Mouse (Mus musculus) CH12.LX (cell line): ENCODE results near the gene Acsl3. TPM values are rescaled to one million over a fixed set of nuclear protein-coding genes. Genes with fewer than 3 reads are reported as not detected.

Experiments
- DNase-seq: peaks from one replicate; pipeline ENCODE4 v3.0.0-alpha.2; 2013; ENCODE audit errors: extremely low read depth
- H3K27ac ChIP-seq: 2 replicates; pipeline ENCODE4 v1.5.1; 2012; ENCODE audit warnings: low read depth, mild to moderate bottlenecking, control low read depth, moderate library complexity; ENCODE audit not compliant: insufficient read depth
- H3K27me3 ChIP-seq: replicated peaks from 2 replicates; pipeline ENCODE3; 2012; ENCODE audit warnings: inconsistent platforms
- H3K36me3 ChIP-seq, 2 experiments: replicated peaks in 1 of 2; 2 replicates each; pipeline versions ENCODE3 to v1.6.1; 2012; ENCODE audit warnings: inconsistent platforms in 1 of 2, low read length in 1 of 2, mild to moderate bottlenecking in 1 of 2, mixed read lengths in 1 of 2, moderate library complexity in 1 of 2; ENCODE audit not compliant: control insufficient read depth in 1 of 2, insufficient read depth in 1 of 2
- H3K4me1 ChIP-seq, 2 experiments: 2 replicates each; pipeline ENCODE4 v1.6.1; 2012; ENCODE audit warnings: inconsistent platforms in 1 of 2, moderate library complexity in 1 of 2; ENCODE audit not compliant: insufficient read depth in 2 of 2, control insufficient read depth in 1 of 2
- H3K4me2 ChIP-seq: 2 replicates; pipeline ENCODE4 v1.6.1; 2012; ENCODE audit warnings: low read depth, mild to moderate bottlenecking, control low read depth; ENCODE audit not compliant: poor library complexity, insufficient read depth, severe bottlenecking
- H3K4me3 ChIP-seq, 3 experiments: fragments of 150-350 bp in 1 of 3; sonication (generic) in 1 of 3; replicated peaks in 1 of 3; 2 replicates each; pipeline versions ENCODE3 to v1.5.1; 2011 to 2012; ENCODE audit warnings: low read depth in 2 of 3, low read length in 2 of 3, mild to moderate bottlenecking in 2 of 3, moderate library complexity in 2 of 3, control low read depth in 1 of 3, improper control_type of control experiment in 1 of 3, inconsistent platforms in 1 of 3, mixed read lengths in 1 of 3; ENCODE audit not compliant: poor library complexity in 1 of 3
- H3K79me2 ChIP-seq: replicated peaks from 2 replicates; pipeline ENCODE4 v1.6.1; 2012; ENCODE audit warnings: mild to moderate bottlenecking, moderate library complexity; ENCODE audit not compliant: control insufficient read depth, poor library complexity, insufficient read depth, severe bottlenecking; ENCODE audit errors: extremely low read depth
- H3K9ac ChIP-seq: 2 replicates; pipeline ENCODE4 v1.6.1; 2012; ENCODE audit warnings: low read depth, mild to moderate bottlenecking, control low read depth, moderate library complexity; ENCODE audit not compliant: insufficient read depth
- H3K9me3 ChIP-seq: replicated peaks from 2 replicates; pipeline ENCODE3; 2012; ENCODE audit warnings: low read length, inconsistent platforms, mixed read lengths
- CHD2 ChIP-seq: IDR thresholded peaks from 2 replicates; pipeline ENCODE4 v1.6.1; 2011; ENCODE audit warnings: low read length, improper control_type of control experiment
- CTCF ChIP-seq, 2 experiments: IDR thresholded peaks in 1 of 2; conservative IDR thresholded peaks in 1 of 2; 2 replicates each; pipeline ENCODE4 v1.5.1; 2011 to 2012; ENCODE audit warnings: low read depth in 2 of 2, low read length in 2 of 2, improper control_type of control experiment in 1 of 2, inconsistent platforms in 1 of 2, mild to moderate bottlenecking in 1 of 2, moderate library complexity in 1 of 2
- E2F4 ChIP-seq: IDR thresholded peaks from 2 replicates; pipeline ENCODE4 v1.6.1; 2011; ENCODE audit warnings: low read depth, low read length, improper control_type of control experiment; ENCODE audit not compliant: insufficient replicate concordance
- ELF1 ChIP-seq: IDR thresholded peaks from 2 replicates; pipeline ENCODE4 v1.6.1; 2014; ENCODE audit warnings: low read depth, mild to moderate bottlenecking, inconsistent platforms, low read length, improper control_type of control experiment
- ETS1 ChIP-seq: conservative IDR thresholded peaks from 2 replicates; pipeline ENCODE4 v1.6.1; 2012; ENCODE audit warnings: low read depth, mild to moderate bottlenecking, inconsistent platforms, low read length, improper control_type of control experiment, moderate library complexity
- GABPA ChIP-seq: IDR thresholded peaks from 2 replicates; pipeline ENCODE4 v1.6.1; 2012; ENCODE audit warnings: low read depth, low read length, improper control_type of control experiment, inconsistent platforms; ENCODE audit not compliant: insufficient replicate concordance
- JUN ChIP-seq: IDR thresholded peaks from 2 replicates; pipeline ENCODE4 v1.6.1; 2011; ENCODE audit warnings: low read depth, mild to moderate bottlenecking, low read length, improper control_type of control experiment, moderate library complexity; ENCODE audit not compliant: insufficient read depth
- JUND ChIP-seq: conservative IDR thresholded peaks from 2 replicates; pipeline ENCODE4 v1.6.1; 2011; ENCODE audit warnings: low read depth, low read length, improper control_type of control experiment
- KAT2A ChIP-seq: IDR thresholded peaks from 2 replicates; pipeline ENCODE4 v1.6.1; 2012; ENCODE audit warnings: low read length, improper control_type of control experiment, inconsistent platforms; ENCODE audit not compliant: insufficient replicate concordance
- MAX ChIP-seq: IDR thresholded peaks from 2 replicates; pipeline ENCODE4 v1.6.1; 2011; ENCODE audit warnings: low read length, improper control_type of control experiment
- MAZ ChIP-seq: IDR thresholded peaks from 2 replicates; pipeline ENCODE4 v1.6.1; 2012; ENCODE audit warnings: low read depth, mild to moderate bottlenecking, inconsistent platforms, low read length, improper control_type of control experiment, moderate library complexity
- MEF2A ChIP-seq: IDR thresholded peaks from 2 replicates; pipeline ENCODE4 v1.6.1; 2014; ENCODE audit warnings: low read depth, mild to moderate bottlenecking, inconsistent platforms, low read length, improper control_type of control experiment, borderline replicate concordance
- MXI1 ChIP-seq: IDR thresholded peaks from 2 replicates; pipeline ENCODE4 v1.6.1; 2011; ENCODE audit warnings: mild to moderate bottlenecking, low read depth, low read length, improper control_type of control experiment
- NELFE ChIP-seq: IDR thresholded peaks from 2 replicates; pipeline ENCODE4 v1.6.1; 2011; ENCODE audit warnings: low read depth, low read length, improper control_type of control experiment
- PAX5 ChIP-seq: IDR thresholded peaks from 2 replicates; pipeline ENCODE4 v1.6.1; 2012; ENCODE audit warnings: low read length, inconsistent platforms, mixed read lengths
- POLR2AphosphoS2 ChIP-seq: IDR thresholded peaks from 2 replicates; pipeline ENCODE4 v1.6.1; 2011; ENCODE audit warnings: low read depth, low read length, improper control_type of control experiment
- SMC3 ChIP-seq: IDR thresholded peaks from 2 replicates; pipeline ENCODE4 v1.6.1; 2011; ENCODE audit warnings: low read depth, low read length, improper control_type of control experiment
- TCF12 ChIP-seq: IDR thresholded peaks from 2 replicates; pipeline ENCODE4 v1.6.1; 2014; ENCODE audit warnings: low read depth, mild to moderate bottlenecking, inconsistent platforms, low read length, improper control_type of control experiment
- UBTF ChIP-seq: IDR thresholded peaks from 2 replicates; pipeline ENCODE4 v1.6.1; 2012; ENCODE audit warnings: low read depth, mild to moderate bottlenecking, inconsistent platforms, low read length, improper control_type of control experiment, moderate library complexity
- USF2 ChIP-seq: conservative IDR thresholded peaks from 2 replicates; pipeline ENCODE4 v1.6.1; 2011; ENCODE audit warnings: low read depth, low read length, improper control_type of control experiment
- ZC3H11A ChIP-seq: IDR thresholded peaks from 2 replicates; pipeline ENCODE4 v1.6.1; 2012; ENCODE audit warnings: low read depth, mild to moderate bottlenecking, inconsistent platforms, low read length, improper control_type of control experiment
- dilution Hi-C: fragments of 300-500 bp; cut with MboI; formaldehyde crosslinking; loops from 2 replicates; pipeline ENCODE4 v1.14.3; 2020; ENCODE audit warnings: low sequenced_read_pairs; ENCODE audit not compliant: extremely low pct_unique_long_range_greater_than_20kb, extremely low pct_ligation_motif_present
- in situ Hi-C: fragments of 300-500 bp; cut with MboI; formaldehyde crosslinking; loops from 3 replicates; pipeline ENCODE4 v1.14.3; 2019; ENCODE audit warnings: low sequenced_read_pairs, low pct_ligation_motif_present, low pct_unique_long_range_greater_than_20kb, mixed read lengths
- polyA plus RNA-seq: library from polyadenylated mRNA; unstranded; fragments of >175 nt; gene quantifications from 2 replicates; pipeline ENCODE4 v1.2.1, GENCODE M21; 2012; ENCODE audit warnings: low read depth; ENCODE audit not compliant: insufficient read length
- total RNA-seq, 2 experiments: library from RNA; depleted of rRNA; stranded (reverse); fragments of 300-350 nt in 1 of 2; fragments of >200 nt in 1 of 2; gene quantifications; 2 replicates each; pipeline ENCODE4 v1.2.3; 2012 to 2014

Gene Acsl3
- total and polyA plus RNA-seq, 3 experiments: 19.0 to 57.5 (median 25.3) TPM

- Histone ChIP-seq H3K27ac (no peak overlapping the region), H3K4me3 (no peak overlapping the region), H3K27me3 (no peaks in the 10 kb centered on the region), H3K9ac (no peak overlapping the region)
- no peak for TF ChIP-seq JUN
- no peak for TF ChIP-seq ETS1
- TF ChIP-seq KAT2A: no peak
- TF ChIP-seq USF2: no peak
- no peak for TF ChIP-seq POLR2AphosphoS2
- no peak for TF ChIP-seq ZC3H11A
- TF ChIP-seq MXI1: no peak
- no peak for TF ChIP-seq JUND
- no peak for TF ChIP-seq TCF12
- no peak for TF ChIP-seq GABPA
- no peak for TF ChIP-seq SMC3
- no peak for TF ChIP-seq NELFE
- TF ChIP-seq E2F4: no peak
- no peak for TF ChIP-seq MEF2A
- no peak for TF ChIP-seq MAX
- TF ChIP-seq CHD2: no peak
- no peak for TF ChIP-seq ELF1
- TF ChIP-seq UBTF: no peak
- TF ChIP-seq MAZ: no peak
- no peak for TF ChIP-seq PAX5
- TF ChIP-seq, all 38 proteins: peak for 0
- H3K79me2 ChIP-seq: no peaks in the 10 kb centered on the region
- no peaks in the 10 kb centered on the region for H3K9me3 ChIP-seq
- no peaks in the 10 kb centered on the region for H3K4me1 ChIP-seq
- no peak overlapping the region for H3K4me2 ChIP-seq
- in situ Hi-C loops (loop anchor here (25.0 kb wide), 1 partner anchor 950 kb away; no protein-coding TSS in a partner anchor), dilution Hi-C loops (no loop called here)
- H3K36me3 ChIP-seq: no peaks in the 10 kb centered on the region
- DNase-seq: no peak
Observed at GRCm38 (mm10) chr1:78737646-78738045, 80.0 kb downstream of the Acsl3 start.

GRCm38 (mm10) chr1:78740676-78741075 is 83.1 kb downstream of the Acsl3 start:
- no peaks in the 10 kb centered on the region for H3K36me3 ChIP-seq
- H3K4me2 ChIP-seq: no peak overlapping the region
- no peak for DNase-seq
- no peak for TF ChIP-seq CTCF (conservative IDR thresholded peaks at IDR 0.05 in 1 of 2, IDR thresholded peaks at IDR 0.05 in 1 of 2; ENCODE audit: low read depth in 2 of 2, low read length in 2 of 2)
- in situ Hi-C loops (loop anchor here (25.0 kb wide), 1 partner anchor 947 kb away; no protein-coding TSS in a partner anchor), dilution Hi-C loops (no loop called here)
- no peak overlapping the region for H3K27ac ChIP-seq
- H3K9ac ChIP-seq: no peak overlapping the region
- H3K9me3 ChIP-seq: no peaks in the 10 kb centered on the region
- no peaks in the 10 kb centered on the region for H3K79me2 ChIP-seq
- H3K4me3 ChIP-seq: no peak overlapping the region
- no peaks in the 10 kb centered on the region for H3K27me3 ChIP-seq
- H3K4me1 ChIP-seq: no peaks in the 10 kb centered on the region
